Mouse (Mus musculus) stomach, postnatal 0 days (tissue): ENCODE measurements around the gene Arhgap6.

Experiments
- CTCF ChIP-seq: IDR thresholded peaks from 2 replicates; pipeline ENCODE4 v1.5.1; 2016; ENCODE audit warnings: antibody characterized with exemption, low read depth, mild to moderate bottlenecking, moderate library complexity
- EP300 ChIP-seq: optimal IDR thresholded peaks from 2 replicates; pipeline ENCODE3; 2016; ENCODE audit warnings: antibody characterized with exemption

DNA sequence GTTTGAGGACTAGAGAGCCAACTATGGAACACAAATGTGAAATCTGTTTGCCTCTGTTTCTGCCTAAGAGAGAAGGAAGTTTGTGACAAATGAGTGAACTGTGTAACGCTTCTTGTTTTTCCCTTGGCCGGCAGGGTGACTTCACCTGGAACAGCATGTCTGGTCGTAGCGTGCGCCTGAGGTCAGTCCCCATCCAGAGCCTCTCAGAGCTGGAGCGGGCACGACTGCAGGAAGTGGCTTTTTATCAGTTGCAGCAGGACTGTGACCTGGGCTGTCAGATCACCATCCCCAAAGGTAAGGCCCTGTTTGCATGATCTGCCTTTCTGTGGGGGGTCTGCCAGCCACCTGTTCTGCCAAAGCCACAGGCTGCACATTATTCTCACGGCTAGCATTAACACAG is 425.2 kb downstream of the Arhgap6 start:
- TF ChIP-seq CTCF (no peak), EP300 (no peak)
